Mouse (Mus musculus) ovary, postnatal 36 days (tissue): ENCODE data around the gene Meig1.
A peak's percentile ranks its signal among the peaks of the same experiment; 100 is the strongest.
"Not testable (repeated sequence)": the region's sequence is repeated elsewhere in the genome, so short reads cannot be mapped to it uniquely, and the experiment has no call there.

Experiments
- DNase-seq: peaks from one replicate; pipeline ENCODE4 v3.0.0; 2022; ENCODE audit warnings: low spot score, mixed read lengths

Gene Meig1

GRCm38 (mm10) chr2:3422548-3422947 is at the start of gene Meig1:
TSS of gene Meig1 (minus strand) at chr2:3422648.
- DNase-seq = no peak

GRCm38 (mm10) chr2:3456590-3456989 is 34.1 kb upstream of the Meig1 start:
- no peak for DNase-seq

DNA sequence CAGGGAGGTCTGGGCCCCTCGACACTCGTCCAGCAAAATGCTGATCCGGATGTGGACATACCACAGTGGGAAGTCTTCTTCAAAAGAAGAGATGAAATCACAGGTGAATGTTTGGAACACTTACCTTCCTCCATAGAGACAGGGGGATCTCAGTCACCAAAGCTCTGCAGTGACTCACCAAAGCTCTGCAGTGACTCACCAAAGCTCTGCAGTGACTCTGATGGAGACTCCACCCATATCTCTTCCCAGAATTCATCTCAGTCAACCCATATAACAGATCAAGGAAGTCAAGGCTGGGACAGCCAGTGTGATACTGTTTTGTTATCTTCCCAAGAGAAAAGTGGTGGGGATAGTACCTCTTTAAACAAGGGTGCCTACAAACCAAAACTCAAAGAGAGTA is 30.6 kb upstream of the Meig1 start:
- DNase-seq = no peak

GRCm38 (mm10) chr2:3449431-3449830 is 27.0 kb upstream of the Meig1 start:
- no peak for DNase-seq

DNA sequence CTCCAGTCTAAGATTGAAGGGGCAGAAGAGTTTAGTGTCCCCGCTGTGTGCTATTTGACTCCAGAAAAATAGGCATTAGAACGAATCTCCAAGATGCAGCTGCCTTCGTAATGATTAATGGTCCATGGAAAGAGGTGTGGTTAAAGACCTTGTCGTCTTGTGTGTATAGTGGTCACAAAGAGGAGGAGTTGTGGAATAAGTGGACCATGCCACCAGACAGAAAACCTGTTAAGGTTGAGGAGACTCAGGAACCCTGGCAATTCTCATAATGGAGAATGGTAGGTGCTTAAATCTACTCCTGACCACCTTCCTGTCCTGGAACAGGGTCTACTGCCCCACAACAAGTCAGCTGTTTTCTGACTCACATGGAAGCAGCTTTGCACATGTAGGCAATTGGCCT is 23.5 kb upstream of the Meig1 start:
- no peak for DNase-seq

DNA sequence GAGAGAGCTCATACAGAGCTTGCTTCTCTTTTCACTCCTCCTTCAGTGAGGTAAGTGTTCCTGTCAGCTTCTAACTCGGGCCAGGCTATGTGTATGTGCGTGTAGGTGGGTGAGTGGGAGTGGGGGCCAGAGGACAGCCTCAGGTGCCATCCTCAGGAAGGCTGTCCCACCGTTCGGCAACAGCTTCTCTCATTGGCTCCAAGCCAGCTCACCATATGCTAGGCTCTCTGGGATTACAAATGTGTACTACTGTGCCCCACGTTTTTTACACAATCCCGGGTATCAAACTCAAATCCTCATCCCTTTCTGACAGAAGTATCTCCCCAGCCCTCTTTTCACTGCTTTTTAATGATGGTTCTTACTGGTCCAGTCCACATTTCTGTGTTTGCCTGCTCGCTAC is 21.8 kb upstream of the Meig1 start:
- no peak for DNase-seq

DNA sequence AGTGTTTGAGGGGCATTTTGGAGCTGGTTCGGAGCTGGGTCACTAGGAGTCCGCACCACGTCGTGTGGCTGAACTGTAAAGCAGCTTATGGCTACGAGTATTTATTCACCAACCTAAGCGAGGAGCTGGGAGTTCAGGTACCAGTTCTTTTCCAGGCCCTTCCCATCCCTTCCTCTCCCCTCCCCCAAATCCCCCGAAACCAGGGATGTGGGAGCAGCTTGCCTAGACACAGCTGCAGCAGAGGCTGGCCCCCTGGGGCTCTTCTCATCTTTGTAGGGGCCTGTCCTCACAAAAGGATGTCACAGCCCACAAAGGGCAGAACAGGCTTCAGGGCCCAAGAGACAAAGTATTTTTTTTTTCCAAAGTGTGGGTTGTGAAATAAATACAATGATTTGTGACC is 15.5 kb upstream of the Meig1 start:
- DNase-seq = no peak

DNA sequence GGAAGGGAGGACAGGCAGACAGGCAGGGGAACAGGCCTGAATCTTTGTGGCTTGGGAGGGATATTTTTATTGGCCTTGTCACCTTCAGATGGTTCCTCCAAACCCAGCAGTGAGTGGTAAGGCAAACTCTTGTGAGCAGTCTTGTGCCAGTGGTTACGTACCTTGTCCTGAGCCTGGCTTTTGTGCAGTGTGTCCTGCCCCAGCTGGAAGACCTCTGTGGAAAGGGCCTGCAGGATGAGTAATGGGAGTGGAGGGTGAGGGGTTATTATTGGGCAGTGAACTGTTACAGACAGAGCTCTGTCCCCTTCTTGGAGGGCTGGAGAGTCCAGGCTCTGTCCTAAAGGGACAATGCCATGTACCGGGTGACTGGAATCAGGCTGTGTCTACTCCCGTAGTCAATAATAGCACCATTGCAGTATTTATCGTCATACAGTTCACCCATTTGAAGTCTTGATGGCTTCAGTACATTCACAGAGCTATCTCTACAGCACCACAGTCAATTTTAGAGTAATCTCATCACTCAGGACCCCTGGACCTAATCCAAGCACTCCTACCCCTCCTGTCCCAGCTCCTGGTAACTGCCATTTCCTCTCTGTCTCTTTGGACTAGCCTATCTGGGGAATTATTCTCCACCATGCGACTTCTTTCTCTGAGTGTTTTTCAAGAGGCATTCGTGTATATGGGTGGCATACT is 13.1 kb upstream of the Meig1 start:
- no peak for DNase-seq

GRCm38 (mm10) chr2:3430956-3431355 is 8.5 kb upstream of the Meig1 start:
- DNase-seq = no peak

DNA sequence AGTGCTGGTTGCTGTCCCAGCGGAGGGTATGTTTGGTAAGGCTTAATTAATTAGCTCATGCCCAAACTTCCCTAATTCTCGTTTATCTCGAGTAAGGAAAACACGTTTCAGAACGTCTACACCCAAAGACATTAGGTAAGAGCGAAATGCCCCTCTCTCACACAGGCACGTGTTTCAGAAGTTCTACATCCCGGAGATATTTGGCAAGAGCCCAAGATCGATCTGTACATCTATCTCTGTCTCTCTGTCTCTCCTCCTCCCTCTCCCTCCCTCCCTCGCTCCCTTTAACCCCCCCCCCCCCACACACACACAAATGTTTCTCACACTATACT is 2.1 kb upstream of the Meig1 start:
- DNase-seq = no peak

DNA sequence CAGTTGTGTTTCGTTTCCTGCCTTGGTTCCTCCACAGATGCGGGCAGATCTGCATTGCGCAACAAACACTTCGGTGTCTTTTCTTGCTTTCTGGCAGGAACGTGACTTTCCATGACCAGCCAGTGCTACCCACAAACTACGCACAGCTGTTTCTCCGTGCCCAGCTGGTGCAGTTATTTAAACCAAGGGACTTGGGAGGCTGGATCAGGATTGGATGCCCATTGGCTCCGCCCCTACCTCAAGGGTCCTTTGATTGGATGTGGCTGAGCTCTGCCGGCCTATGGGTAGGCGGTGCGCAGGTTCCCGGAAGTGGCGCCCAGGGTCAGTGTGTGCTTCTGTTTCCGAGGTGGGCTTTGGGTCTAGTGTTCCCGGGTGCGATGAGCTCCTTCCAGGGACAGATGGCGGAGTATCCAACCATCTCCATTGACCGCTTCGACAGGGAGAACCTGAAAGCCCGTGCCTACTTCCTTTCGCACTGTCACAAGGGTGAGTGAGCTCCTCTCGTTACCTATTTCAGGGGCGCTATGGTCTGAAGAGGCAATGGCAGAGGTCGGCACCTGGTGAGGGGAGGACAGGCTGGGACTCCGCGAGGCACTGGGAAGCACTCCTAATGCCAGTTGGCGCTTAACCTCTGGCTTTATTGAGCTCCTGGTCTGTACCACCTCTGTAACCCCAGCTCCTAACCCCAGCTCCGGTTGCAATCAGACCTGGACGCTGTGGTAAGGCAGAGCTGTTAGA is 1.6 kb upstream of the Meig1 start, which contains the start of gene Dclre1c:
Gene Dclre1c (plus strand): TSS at position 291 of the 738 bp plus-strand sequence.
- DNase-seq = peak; percentile 84

GRCm38 (mm10) chr2:3420157-3420556 is 2.3 kb downstream of the Meig1 start:
- DNase-seq = no peak

- peak; percentile 95 for DNase-seq
These were observed 3.5 kb downstream of the Meig1 start for GRCm38 (mm10) chr2:3418883-3419431.

DNA sequence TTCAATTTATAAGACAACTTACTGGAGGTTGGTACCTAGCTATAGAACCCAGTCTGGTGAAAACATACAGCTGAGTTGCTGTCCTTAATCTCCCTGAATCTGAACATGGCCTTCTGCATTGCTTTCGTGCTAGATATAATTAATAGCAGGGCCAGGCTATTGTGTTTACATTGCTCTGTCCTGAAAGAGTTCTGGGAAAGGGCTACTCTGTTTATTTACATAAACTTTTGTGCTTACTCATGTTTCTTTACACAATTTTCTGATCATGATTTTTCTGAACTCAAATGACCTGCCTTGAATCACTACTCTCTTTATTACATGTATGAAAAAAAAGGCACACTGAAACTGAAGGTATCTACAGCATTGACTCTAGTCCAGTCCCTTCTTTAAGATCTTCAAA is 6.8 kb downstream of the Meig1 start:
- DNase-seq = no peak

GRCm38 (mm10) chr2:3414241-3414640 is 8.2 kb downstream of the Meig1 start:
- DNase-seq = peak; percentile 49

DNA sequence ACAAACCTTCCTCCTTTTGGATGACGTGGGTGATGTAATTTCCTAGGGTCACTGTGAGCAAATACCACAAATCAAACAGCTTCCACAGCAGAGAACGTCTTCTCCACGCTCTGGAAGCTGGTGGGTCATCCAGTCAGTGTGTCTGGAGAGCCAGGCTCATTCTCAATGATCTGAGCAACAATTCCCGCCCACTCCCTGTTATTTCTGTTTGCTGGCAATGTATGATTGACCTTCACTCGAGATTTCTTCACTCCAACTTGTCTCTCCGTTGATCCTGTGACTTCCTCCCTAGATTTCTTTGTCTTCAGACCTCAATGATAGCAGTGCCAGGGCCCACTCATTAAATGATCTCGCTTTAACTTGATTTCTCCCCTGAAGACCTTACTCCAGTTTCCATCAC is 14.7 kb downstream of the Meig1 start:
- DNase-seq = no peak

DNA sequence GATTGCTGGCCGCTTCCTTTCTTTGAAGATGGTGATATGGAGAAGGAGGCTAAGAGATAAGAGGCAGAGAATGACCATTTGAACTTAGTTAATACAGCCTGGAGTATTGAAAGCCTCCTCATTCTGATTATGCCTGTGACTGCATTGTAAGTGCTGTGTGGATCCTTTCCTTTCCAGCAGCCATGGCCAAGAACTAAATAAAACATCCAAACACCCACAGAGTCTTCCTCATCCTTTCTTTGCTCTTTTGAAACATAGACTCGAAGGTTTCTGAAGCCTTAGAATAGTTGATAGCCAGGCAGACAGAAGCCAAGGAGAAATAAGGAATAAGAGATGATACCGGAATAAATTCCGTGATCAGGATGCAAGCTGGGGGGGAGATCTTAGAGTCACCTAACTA is 16.5 kb downstream of the Meig1 start:
- DNase-seq = no peak

DNA sequence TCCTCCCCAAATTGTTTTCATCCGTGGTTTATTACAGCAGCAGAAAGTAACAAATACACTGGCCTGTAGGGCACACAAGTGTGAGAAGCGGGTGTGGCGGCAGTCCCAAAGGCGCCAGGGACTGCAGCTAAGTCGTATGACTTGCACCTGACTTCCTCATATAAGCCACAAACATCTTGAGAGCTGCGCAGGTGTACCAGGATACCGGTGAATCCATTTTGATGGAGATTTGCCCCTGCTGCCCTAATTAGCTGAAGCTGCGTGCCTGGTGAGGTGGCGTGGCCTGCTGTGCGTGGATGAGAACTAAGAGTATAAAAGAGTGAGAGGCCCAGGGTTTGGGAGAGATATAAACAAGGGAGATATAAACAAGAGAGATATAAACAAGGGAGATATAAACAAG is 25.3 kb downstream of the Meig1 start, which contains the start of gene Olah:
Gene Olah (minus strand): TSS at position 101 of the 400 bp plus-strand sequence.
- DNase-seq = not testable (repeated sequence)

DNA sequence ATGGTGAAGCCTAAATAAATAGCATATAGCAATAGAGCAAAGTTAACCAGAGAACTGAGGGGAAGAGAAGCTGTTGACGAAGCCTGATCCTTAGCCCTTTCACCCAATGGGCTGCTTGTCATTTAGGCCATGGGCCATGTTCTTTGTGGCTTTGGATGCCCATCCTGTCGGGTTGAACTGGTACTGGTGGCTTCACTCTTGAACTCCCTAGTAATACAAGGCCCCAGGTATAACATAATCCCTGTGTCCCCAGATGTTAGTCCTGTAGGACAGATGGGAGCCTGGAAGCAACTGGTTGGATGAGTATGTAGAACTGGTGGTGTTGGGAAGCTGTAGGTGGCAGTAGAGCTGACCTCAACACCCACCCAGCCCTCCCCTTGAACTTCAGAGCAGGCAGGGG is 30.5 kb downstream of the Meig1 start:
- no peak for DNase-seq

- no peak for DNase-seq
These were observed 35.2 kb downstream of the Meig1 start for GRCm38 (mm10) chr2:3387105-3387860.

DNA sequence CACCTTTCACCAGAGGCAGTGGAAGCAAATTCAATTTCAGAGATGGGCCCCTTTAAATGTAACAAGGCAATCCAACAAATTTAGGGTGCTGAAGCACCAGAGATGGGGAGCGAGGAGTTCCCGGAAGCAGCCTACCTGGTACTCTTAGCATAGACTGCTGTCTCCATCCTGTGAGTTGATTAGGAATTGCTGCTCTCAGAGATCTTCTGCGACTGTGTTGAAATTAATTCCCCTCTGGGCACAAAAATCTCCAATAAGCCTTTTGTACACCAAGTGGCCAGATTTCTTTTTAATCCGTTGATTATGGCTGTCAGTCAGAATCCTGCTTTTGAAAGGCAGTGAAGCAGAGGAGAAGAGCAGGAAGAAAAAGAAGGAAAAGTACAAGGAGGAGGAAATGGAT is 57.3 kb downstream of the Meig1 start:
- DNase-seq = no peak

DNA sequence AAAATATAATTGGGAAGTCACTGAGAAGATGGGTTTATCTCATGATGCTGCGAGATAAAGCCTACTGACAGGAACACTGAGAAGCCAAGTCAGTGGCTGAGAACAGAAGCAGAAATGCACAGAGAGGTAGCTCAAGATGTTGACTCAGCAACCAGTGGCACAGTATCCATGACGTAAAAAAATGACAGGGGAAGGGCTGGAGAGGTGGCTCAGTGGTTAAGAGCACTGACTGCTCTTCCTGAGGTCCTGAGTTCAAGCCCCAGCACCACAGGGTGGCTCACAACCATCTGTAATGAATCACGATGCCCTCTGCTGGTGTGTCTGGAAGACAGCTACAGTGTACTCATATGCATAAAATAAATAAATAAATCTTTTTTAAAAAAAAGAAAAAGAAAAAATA is 61.4 kb downstream of the Meig1 start:
- DNase-seq = no peak
